Mouse (Mus musculus): ENCODE results near the gene Tuba3a.

DNA sequence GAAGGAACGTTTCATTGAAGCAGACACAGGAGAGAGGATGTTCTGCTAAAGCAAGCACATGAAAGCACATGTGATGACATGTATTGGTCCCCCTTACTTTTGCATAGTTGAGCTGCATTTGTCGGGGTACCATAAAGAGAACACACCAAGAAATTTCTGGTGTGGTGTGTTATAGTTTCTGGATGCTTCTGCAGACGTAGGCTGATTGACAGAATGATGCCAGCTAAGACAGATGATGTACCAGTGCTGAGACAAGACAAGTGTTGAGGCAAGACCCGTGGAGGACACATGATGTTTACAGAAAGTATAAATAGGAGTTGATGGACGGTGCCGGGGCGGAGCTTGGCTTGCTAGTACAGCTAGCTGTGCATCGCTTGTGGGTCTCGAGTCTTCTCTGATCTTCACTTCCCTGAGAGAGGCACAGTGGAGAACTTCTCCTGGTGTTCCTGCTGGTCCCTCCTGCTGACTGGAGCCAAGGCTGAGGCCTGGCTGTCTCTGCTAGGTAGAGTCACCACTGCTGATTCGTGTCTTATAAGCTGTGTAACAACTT is 25.8 kb downstream of the Tuba3a start:
- TF ChIP-seq CTCF (IDR thresholded peaks at IDR 0.05; ENCODE audit: low read depth, low read length) (no peak), POLR2A (IDR thresholded peaks at IDR 0.05; ENCODE audit: extremely low read depth, insufficient read depth, low read length) (no peak)
